Mouse (Mus musculus): ENCODE results near the gene Enox1.

GRCm38 (mm10) chr14:77632466-77633171 lies 476.1 kb downstream of the Enox1 start:
- TF ChIP-seq POLR2AphosphoS2 (IDR thresholded peaks at IDR 0.05; ENCODE audit: insufficient read length, low read depth) (no peak), MYOD1 (IDR thresholded peaks at IDR 0.05; ENCODE audit: control insufficient read depth in 1 of 3, insufficient read length in 2 of 3, low read depth in 2 of 3) (no peak), POLR2A (IDR thresholded peaks at IDR 0.05; ENCODE audit: insufficient read length, low read depth) (no peak), USF1 (IDR thresholded peaks at IDR 0.05; ENCODE audit: low read depth) (no peak), E2F4 (IDR thresholded peaks at IDR 0.05; ENCODE audit: insufficient read depth) (no peak), TCF12 (IDR thresholded peaks at IDR 0.05; ENCODE audit: insufficient read depth, poor library complexity, severe bottlenecking) (no peak), CEBPB (IDR thresholded peaks at IDR 0.05; ENCODE audit: insufficient read depth, poor library complexity, severe bottlenecking) (no peak)

All from myocyte (in vitro differentiated cells).